ENCODE assay signal across 29 mouse cellular contexts in the genomic region with DNA sequence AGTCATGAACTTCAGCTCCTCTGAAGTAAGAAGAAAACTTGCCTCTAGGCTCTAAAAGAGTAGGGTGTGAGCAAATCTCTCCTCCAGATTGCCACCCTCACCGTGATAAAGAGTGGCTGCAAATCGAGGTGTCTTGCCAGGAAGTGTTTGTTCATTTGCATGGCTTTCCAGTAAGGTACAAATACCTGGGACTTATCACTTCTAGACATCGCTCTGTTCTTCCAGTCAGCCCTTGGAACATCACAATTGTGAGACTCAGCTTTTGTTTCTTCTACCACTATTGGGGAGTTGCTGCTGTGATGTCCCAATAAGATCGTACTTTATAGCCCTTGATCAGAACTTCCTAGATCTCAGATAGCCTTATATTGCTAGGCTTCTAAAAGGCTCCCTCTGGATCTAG.
"Had no signal": no experiment of that assay in that cellular context is flagged by ENCODE, and none has a peak within 500 bp of the region (broad histone marks: within the 10 kb centered on the region; RNA-seq: fewer than 3 reads in every experiment).

No protein-coding gene starts in this region.

- H3K9ac ChIP-seq: embryonic facial prominence, embryonic 12.5 days; embryonic facial prominence, embryonic 13.5 days; embryonic facial prominence, embryonic 15.5 days; forebrain, embryonic 12.5 days; forebrain, embryonic 13.5 days; forebrain, embryonic 15.5 days; forebrain, postnatal 0 days had no signal

- H3K27ac ChIP-seq: embryonic facial prominence, embryonic 10.5 days; embryonic facial prominence, embryonic 12.5 days; embryonic facial prominence, embryonic 13.5 days; embryonic facial prominence, embryonic 15.5 days; forebrain, embryonic 10.5 days; forebrain, embryonic 12.5 days; forebrain, embryonic 13.5 days; forebrain, embryonic 15.5 days; gastrocnemius, adult 2 months; heart, adult 2 months had no signal

- H3K4me2 ChIP-seq: embryonic facial prominence, embryonic 12.5 days; embryonic facial prominence, embryonic 13.5 days; embryonic facial prominence, embryonic 15.5 days; forebrain, embryonic 12.5 days; forebrain, embryonic 13.5 days; forebrain, embryonic 15.5 days had no signal

- ATAC-seq: forebrain, embryonic 13.5 days; forebrain, embryonic 14.5 days; forebrain, embryonic 15.5 days; forebrain, embryonic 16.5 days; forebrain, postnatal 0 days had no signal

- DNase-seq: cerebellum, adult 2 months; cerebellum, adult 8-10 months; cerebellum, adult 9-10 months; cerebellum, adult 9-11 months; cerebellum, postnatal 10 days; cerebellum, postnatal 14 days; cerebellum, postnatal 25 days; cerebellum, postnatal 36 days; embryo, embryonic 11 days; forebrain, postnatal 0 days; gastrocnemius, adult 2 months; gastrocnemius, postnatal 10 days; gastrocnemius, postnatal 14 days; gastrocnemius, postnatal 25 days; gastrocnemius, postnatal 36 days; heart, adult 11 months; heart, adult 18-20 months; heart, adult 2 months had no signal

- H3K27me3 ChIP-seq: embryonic facial prominence, embryonic 12.5 days; embryonic facial prominence, embryonic 13.5 days; embryonic facial prominence, embryonic 15.5 days; forebrain, embryonic 12.5 days; forebrain, embryonic 13.5 days; forebrain, embryonic 15.5 days had no signal

- H3K4me1 ChIP-seq: embryonic facial prominence, embryonic 10.5 days; embryonic facial prominence, embryonic 12.5 days; embryonic facial prominence, embryonic 13.5 days; embryonic facial prominence, embryonic 15.5 days; forebrain, embryonic 10.5 days; forebrain, embryonic 12.5 days; forebrain, embryonic 13.5 days; forebrain, embryonic 15.5 days had no signal

- H3K4me3 ChIP-seq: embryonic facial prominence, embryonic 10.5 days; embryonic facial prominence, embryonic 12.5 days; embryonic facial prominence, embryonic 13.5 days; embryonic facial prominence, embryonic 15.5 days; erythroblast, embryonic 14.5 days; forebrain, embryonic 10.5 days; forebrain, embryonic 12.5 days; forebrain, embryonic 13.5 days; forebrain, embryonic 15.5 days; gastrocnemius, adult 2 months; heart, adult 2 months had no signal

- H3K36me3 ChIP-seq: embryonic facial prominence, embryonic 10.5 days; embryonic facial prominence, embryonic 12.5 days; embryonic facial prominence, embryonic 13.5 days; embryonic facial prominence, embryonic 15.5 days; forebrain, embryonic 10.5 days; forebrain, embryonic 12.5 days; forebrain, embryonic 15.5 days had no signal

- H3K9me3 ChIP-seq: embryonic facial prominence, embryonic 10.5 days; embryonic facial prominence, embryonic 12.5 days; embryonic facial prominence, embryonic 13.5 days; embryonic facial prominence, embryonic 15.5 days; forebrain, embryonic 10.5 days; forebrain, embryonic 12.5 days; forebrain, embryonic 13.5 days; forebrain, embryonic 15.5 days had no signal
